Mouse (Mus musculus): ENCODE results near the gene Ttll13. TPM values are rescaled to one million over a fixed set of nuclear protein-coding genes. Genes with fewer than 3 reads are reported as not detected.

Ttll13 gene
- total and polyA plus RNA-seq, 3 experiments = 0.39 to 0.40 TPM; not detected in 1

GRCm38 (mm10) chr7:80246859-80247258, 683 bp downstream of the Ttll13 start:
- Histone ChIP-seq H3K36me3 (ENCODE audit: control insufficient read depth in 1 of 2, insufficient read depth in 2 of 2, low read length in 2 of 2) (peaks cover 0 to 9% of the 10 kb centered on the region in 2 experiments; a peak in 2 of 4 replicates), H3K4me1 (ENCODE audit: control insufficient read depth in 1 of 2, insufficient read depth in 2 of 2, low read length in 2 of 2) (peaks cover 4 to 7% of the 10 kb centered on the region in 2 experiments; a peak in 3 of 4 replicates), H3K79me2 (ENCODE audit: control insufficient read depth, insufficient read depth, low read length, poor library complexity) (no peaks in the 10 kb centered on the region; the same call in 1 of the 2 replicates), H3K4me3 (ENCODE audit: control insufficient read depth in 1 of 2, insufficient read depth in 1 of 2, low read depth in 2 of 2, low read length in 2 of 2) (peak overlapping the region in 1 of 2 experiments; percentile 77; a peak in 1 of 4 replicates), H3K9me3 (replicated peaks; ENCODE audit: insufficient read depth, low read length) (no peaks in the 10 kb centered on the region), H3K27me3 (ENCODE audit: control insufficient read depth in 1 of 2, insufficient read depth in 2 of 2, low read length in 2 of 2) (no peaks in the 10 kb centered on the region), H3K27ac (ENCODE audit: control insufficient read depth, low read depth, low read length) (no peak overlapping the region), H3K9ac (ENCODE audit: control insufficient read depth, low read depth, low read length, poor library complexity, severe bottlenecking) (no peak overlapping the region)
- TF ChIP-seq TCF12 (IDR thresholded peaks at IDR 0.05; ENCODE audit: low read depth, low read length) (no peak), NELFE (IDR thresholded peaks at IDR 0.05; ENCODE audit: low read depth, low read length) (no peak), MYC (IDR thresholded peaks at IDR 0.05; ENCODE audit: low read depth, low read length) (0 out of 2 replicates have a peak, but pooled peaks have one; percentile 3), SIN3A (IDR thresholded peaks at IDR 0.05; ENCODE audit: low read length) (0 out of 2 replicates have a peak, but pooled peaks have one; percentile 36), GATA1 (IDR thresholded peaks at IDR 0.05; ENCODE audit: low read depth, low read length) (peak; percentile 74), NRF1 (IDR thresholded peaks at IDR 0.05; ENCODE audit: insufficient read depth, low read depth, low read length, poor library complexity, severe bottlenecking) (no peak), ZKSCAN1 (IDR thresholded peaks at IDR 0.05; ENCODE audit: low read depth, low read length) (no peak), ETS1 (IDR thresholded peaks at IDR 0.05; ENCODE audit: low read depth, low read length) (peak; percentile 43; the same call in 1 of the 2 replicates), BHLHE40 (IDR thresholded peaks at IDR 0.05; ENCODE audit: borderline replicate concordance, low read depth, low read length) (peak; percentile 33; the same call in 1 of the 2 replicates), MXI1 (IDR thresholded peaks at IDR 0.05; ENCODE audit: low read depth, low read length) (peak; percentile 56; the same call in 1 of the 2 replicates), CTCF (IDR thresholded peaks at IDR 0.05 in 2 of 3, conservative IDR thresholded peaks at IDR 0.05 in 1 of 3; ENCODE audit: control insufficient read depth in 1 of 3, insufficient read depth in 1 of 3, low read depth in 2 of 3, low read length in 3 of 3, poor library complexity in 1 of 3, severe bottlenecking in 1 of 3) (no peak), TBP (IDR thresholded peaks at IDR 0.05; ENCODE audit: low read depth, low read length) (peak; percentile 97), EP300 (IDR thresholded peaks at IDR 0.05; ENCODE audit: low read depth in 1 of 2, low read length in 2 of 2) (peak; percentile 43 to 46; a peak in 2 of 4 replicates), POLR2AphosphoS2 (IDR thresholded peaks at IDR 0.05; ENCODE audit: low read length) (no peak), MYB (IDR thresholded peaks at IDR 0.05; ENCODE audit: low read depth, low read length) (no peak), ZNF384 (IDR thresholded peaks at IDR 0.05; ENCODE audit: low read depth, low read length) (no peak), MAZ (IDR thresholded peaks at IDR 0.05; ENCODE audit: low read depth, low read length) (no peak)
- peak; percentile 79 for DNase-seq (ENCODE audit: low read depth, low spot score)

DNA sequence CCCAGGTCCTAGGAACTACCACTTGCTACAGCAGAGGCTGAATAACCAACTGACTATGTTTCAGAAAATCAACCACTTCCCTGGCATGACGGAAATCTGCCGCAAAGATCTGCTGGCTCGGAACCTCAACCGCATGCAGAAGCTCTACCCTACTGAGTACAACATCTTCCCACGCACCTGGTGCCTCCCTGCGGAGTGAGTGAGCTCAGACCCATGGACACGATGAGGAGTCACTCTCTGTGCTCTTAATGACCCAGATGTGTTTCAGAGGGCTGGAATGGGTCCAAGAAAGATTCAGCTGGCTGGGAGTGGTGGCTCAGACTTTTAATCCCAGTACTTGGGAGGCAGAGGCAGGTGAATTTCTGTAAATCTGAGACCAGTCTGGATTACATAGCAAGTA, 6.3 kb downstream of the Ttll13 start:
- no peaks in the 10 kb centered on the region for H3K79me2 ChIP-seq (ENCODE audit: control insufficient read depth, insufficient read depth, low read length, poor library complexity)

More for the DNA sequence above, 6.3 kb downstream of the Ttll13 start:
- DNase-seq (ENCODE audit: low read depth, low spot score) = peak; percentile 76
- TF ChIP-seq RCOR1 (IDR thresholded peaks at IDR 0.05; ENCODE audit: low read depth, low read length) (peak; percentile 64; the same call in 1 of the 2 replicates), GATA1 (IDR thresholded peaks at IDR 0.05; ENCODE audit: low read depth, low read length) (peak; percentile 30; the same call in 1 of the 2 replicates), EP300 (IDR thresholded peaks at IDR 0.05; ENCODE audit: low read depth in 1 of 2, low read length in 2 of 2) (peak; percentile 50 to 57; a peak in 3 of 4 replicates), BHLHE40 (IDR thresholded peaks at IDR 0.05; ENCODE audit: borderline replicate concordance, low read depth, low read length) (peak; percentile 46; the same call in 1 of the 2 replicates), MXI1 (IDR thresholded peaks at IDR 0.05; ENCODE audit: low read depth, low read length) (peak; percentile 27; the same call in 1 of the 2 replicates), TBP (IDR thresholded peaks at IDR 0.05; ENCODE audit: low read depth, low read length) (no peak), ETS1 (IDR thresholded peaks at IDR 0.05; ENCODE audit: low read depth, low read length) (peak; percentile 58), TAL1 (IDR thresholded peaks at IDR 0.05; ENCODE audit: low read length) (peak; percentile 1; the same call in 1 of the 2 replicates), MYC (IDR thresholded peaks at IDR 0.05; ENCODE audit: low read depth, low read length) (peak; percentile 71; the same call in 1 of the 2 replicates), NRF1 (IDR thresholded peaks at IDR 0.05; ENCODE audit: insufficient read depth, low read depth, low read length, poor library complexity, severe bottlenecking) (no peak), SIN3A (IDR thresholded peaks at IDR 0.05; ENCODE audit: low read length) (peak; percentile 69), TCF12 (IDR thresholded peaks at IDR 0.05; ENCODE audit: low read depth, low read length) (0 out of 2 replicates have a peak, but pooled peaks have one; percentile 38), CHD1 (IDR thresholded peaks at IDR 0.05; ENCODE audit: low read depth, low read length) (no peak)
- peaks cover 15 to 20% of the 10 kb centered on the region in 2 experiments for H3K4me1 ChIP-seq (ENCODE audit: control insufficient read depth in 1 of 2, insufficient read depth in 2 of 2, low read length in 2 of 2)
- H3K9me3 ChIP-seq (replicated peaks; ENCODE audit: insufficient read depth, low read length) = no peaks in the 10 kb centered on the region
- H3K9ac ChIP-seq (ENCODE audit: control insufficient read depth, low read depth, low read length, poor library complexity, severe bottlenecking) = no peak overlapping the region; the same call in 1 of the 2 replicates
- peaks cover 0 to 15% of the 10 kb centered on the region in 2 experiments; a peak in 2 of 4 replicates for H3K36me3 ChIP-seq (ENCODE audit: control insufficient read depth in 1 of 2, insufficient read depth in 2 of 2, low read length in 2 of 2)
- H3K4me3 ChIP-seq (ENCODE audit: control insufficient read depth in 1 of 2, insufficient read depth in 1 of 2, low read depth in 2 of 2, low read length in 2 of 2) = peak overlapping the region; percentile 3 to 13; a peak in 2 of 4 replicates
- peak overlapping the region; percentile 8; the same call in 1 of the 2 replicates for H3K27ac ChIP-seq (ENCODE audit: control insufficient read depth, low read depth, low read length)
- H3K27me3 ChIP-seq (ENCODE audit: control insufficient read depth in 1 of 2, insufficient read depth in 2 of 2, low read length in 2 of 2) = no peaks in the 10 kb centered on the region

Data from MEL (cell line).